ENCODE assay signal across 28 mouse cellular contexts in the genomic region with DNA sequence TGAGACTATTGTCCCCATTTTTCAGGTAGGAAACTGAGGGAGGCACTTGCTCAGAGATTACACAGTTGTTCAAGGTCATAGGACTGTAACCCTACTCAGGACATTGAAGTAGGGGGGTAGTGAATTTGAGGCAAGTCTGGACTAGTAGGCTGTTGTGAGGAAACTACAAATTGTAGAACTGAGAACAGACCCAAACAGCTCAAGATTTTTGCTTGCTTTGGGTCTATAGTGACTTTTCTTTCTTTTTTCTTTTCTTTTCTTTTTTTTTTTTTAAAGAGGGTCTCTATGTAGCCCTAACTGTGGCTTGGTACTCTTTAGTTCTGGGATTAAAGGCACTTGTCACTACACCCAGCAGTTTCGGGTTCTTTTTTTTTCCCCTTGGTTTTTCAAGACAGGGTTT. TPM values are rescaled to one million over a fixed set of nuclear protein-coding genes. Genes with fewer than 3 reads are reported as not detected.
"Had no signal": no experiment of that assay in that cellular context is flagged by ENCODE, and none has a peak within 500 bp of the region (broad histone marks: within the 10 kb centered on the region; RNA-seq: fewer than 3 reads in every experiment).

No protein-coding gene starts in this region.

- H3K27ac ChIP-seq: gastrocnemius, adult 2 months; heart, embryonic 10.5 days; hindbrain, embryonic 13.5 days; hindbrain, embryonic 15.5 days; hindbrain, postnatal 0 days; left cerebral cortex, adult 2 months; limb, embryonic 10.5 days; limb, embryonic 12.5 days had no signal

- ATAC-seq: hindbrain, postnatal 0 days; intestine, embryonic 16.5 days had no signal

- H3K27me3 ChIP-seq: hindbrain, embryonic 13.5 days; hindbrain, embryonic 15.5 days; limb, embryonic 12.5 days had no signal

- H3K9ac ChIP-seq: heart, embryonic 12.5 days; hindbrain, embryonic 13.5 days; hindbrain, embryonic 15.5 days; limb, embryonic 12.5 days had no signal

- DNase-seq: gastrocnemius, adult 2 months; gastrocnemius, postnatal 10 days; gastrocnemius, postnatal 25 days; heart, adult 18-20 months; heart, postnatal 10 days; kidney, adult 11 months; kidney, adult 2 months; kidney, adult 9 months; kidney, postnatal 10 days; kidney, postnatal 25 days; kidney, postnatal 4 days had no signal

- H3K4me2 ChIP-seq: heart, embryonic 12.5 days; hindbrain, embryonic 13.5 days; hindbrain, embryonic 15.5 days; limb, embryonic 12.5 days had no signal

- H3K9me3 ChIP-seq: heart, embryonic 10.5 days; heart, embryonic 12.5 days; hindbrain, embryonic 13.5 days; hindbrain, embryonic 15.5 days; limb, embryonic 10.5 days; limb, embryonic 12.5 days had no signal

- H3K4me3 ChIP-seq: gastrocnemius, adult 2 months; heart, embryonic 12.5 days; hindbrain, embryonic 13.5 days; hindbrain, embryonic 15.5 days; layer of hippocampus, adult 2 months; left cerebral cortex, adult 2 months; limb, embryonic 10.5 days; limb, embryonic 12.5 days had no signal

RNA-seq across cellular contexts. Expression of a gene that starts 12.9 kb away (rescaled TPM):
- total RNA-seq: hematopoietic stem cell, adult 5-6 weeks; liver, adult 2 months had no signal
- polyA plus RNA-seq: frontal cortex, adult 2 months; heart, embryonic 10.5 days; heart, embryonic 12.5 days; heart, embryonic 14.5 days; heart, embryonic 16.5 days; hindbrain, embryonic 11.5 days; hindbrain, embryonic 13.5 days; hindbrain, embryonic 15.5 days; hindbrain, postnatal 0 days; intestine, embryonic 16.5 days; kidney, adult 2 months; kidney, embryonic 16.5 days; limb, embryonic 10.5 days; limb, embryonic 12.5 days; liver, adult 2 months had no signal
